Mouse (Mus musculus): ENCODE data around the gene Lrrc3. TPM values are rescaled to one million over a fixed set of nuclear protein-coding genes. Genes with fewer than 3 reads are reported as not detected.
"Not testable (repeated sequence)": the region's sequence is repeated elsewhere in the genome, so short reads cannot be mapped to it uniquely, and the experiment has no call there.

Lrrc3 gene
- 0.01 TPM for polyA plus RNA-seq (2021)

GRCm38 (mm10) chr10:77902211-77902893, at the start of gene Lrrc3:
Gene Lrrc3, minus strand, starts transcription at chr10:77902536.
- DNase-seq (ENCODE audit: low read depth, low spot score) (no peak), ATAC-seq (no peak)
- ChIA-PET POLR2A (no interaction called here), CTCF (no interaction called here)
- in situ Hi-C loops (cut with MboI; ENCODE audit: low pct_unique_long_range_greater_than_20kb), result no loop called here
- TF ChIP-seq CTCF (IDR thresholded peaks at IDR 0.05), result no peak
- peaks cover 34% of the 10 kb centered on the region for H3K27me3 ChIP-seq

DNA sequence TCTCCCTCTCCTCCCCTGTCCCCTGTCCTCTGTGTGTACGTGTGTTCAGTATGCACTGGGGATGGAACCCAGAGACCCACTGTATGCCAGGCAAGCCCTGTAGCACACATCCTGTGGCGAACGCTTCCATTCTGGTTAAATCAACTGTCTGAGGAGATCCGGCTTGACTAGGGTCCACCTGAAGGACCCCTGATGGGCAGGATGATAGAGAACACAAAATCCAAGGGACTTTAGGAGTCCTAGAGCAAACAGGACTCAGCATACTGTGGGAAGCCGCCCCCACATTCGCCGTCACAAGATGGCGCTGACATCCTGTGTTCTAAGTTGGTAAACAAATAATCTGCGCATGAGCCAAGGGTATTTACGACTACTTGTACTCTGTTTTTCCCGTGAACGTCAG, 48.1 kb upstream of the Lrrc3 start:
- CTCF ChIA-PET; ATAC-seq; POLR2A ChIA-PET; DNase-seq (ENCODE audit: low read depth, low spot score); in situ Hi-C loops (cut with MboI; ENCODE audit: low pct_unique_long_range_greater_than_20kb): not testable (repeated sequence)
- peaks cover 13% of the 10 kb centered on the region for H3K27me3 ChIP-seq

DNA sequence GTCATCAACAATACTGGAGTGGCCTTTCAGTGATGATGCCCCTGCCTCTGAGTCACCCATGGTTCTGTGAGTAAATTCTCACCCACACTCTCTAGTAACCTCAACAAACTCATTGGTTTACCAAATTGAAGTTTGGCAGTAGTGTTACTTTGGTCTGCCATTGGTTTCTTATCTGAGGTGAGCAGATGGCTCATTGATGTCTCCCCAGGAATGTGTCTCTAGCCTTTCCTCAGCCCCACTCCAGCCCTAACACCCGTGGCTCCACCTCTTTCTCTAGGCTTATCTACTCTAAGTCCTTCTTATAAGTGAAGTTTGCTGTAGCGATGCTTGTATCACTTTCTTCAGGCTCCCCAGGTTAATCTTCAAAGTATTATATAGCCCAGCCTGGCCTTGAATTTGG, 37.3 kb upstream of the Lrrc3 start:
- in situ Hi-C loops (cut with MboI; ENCODE audit: low pct_unique_long_range_greater_than_20kb), result no loop called here
- no peak for DNase-seq (ENCODE audit: low read depth, low spot score)
- ChIA-PET CTCF (no interaction called here), POLR2A (no interaction called here)
- H3K27me3 ChIP-seq, result peaks cover 27% of the 10 kb centered on the region
- TF ChIP-seq CTCF (IDR thresholded peaks at IDR 0.05), result no peak
- no peak for ATAC-seq

- TF ChIP-seq CTCF (IDR thresholded peaks at IDR 0.05), result no peak
- CTCF ChIA-PET, result interaction anchor here (1.6 kb wide), 1 partner anchor 20 kb away, joined by 3 read pairs; no protein-coding TSS in a partner anchor
These were observed 25.0 kb upstream of the Lrrc3 start for GRCm38 (mm10) chr10:77927375-77927774.

GRCm38 (mm10) chr10:77926140-77926539, 23.8 kb upstream of the Lrrc3 start:
- CTCF ChIA-PET, result interaction anchor here (1.1 to 1.6 kb wide), 4 partner anchors 11 to 93 kb away, joined by 3 to 5 read pairs (median 3); no protein-coding TSS in a partner anchor
- in situ Hi-C loops (cut with MboI; ENCODE audit: low pct_unique_long_range_greater_than_20kb), result no loop called here
- TF ChIP-seq CTCF (IDR thresholded peaks at IDR 0.05), result peak; percentile 84
- DNase-seq (ENCODE audit: low read depth, low spot score) (no peak), ATAC-seq (no peak)
- H3K27me3 ChIP-seq, result peaks cover 16% of the 10 kb centered on the region
- POLR2A ChIA-PET, result no interaction called here

More at GRCm38 (mm10) chr10:77927375-77927774, 25.0 kb upstream of the Lrrc3 start:
- POLR2A ChIA-PET, result no interaction called here
- no peak for DNase-seq (ENCODE audit: low read depth, low spot score)
- in situ Hi-C loops (cut with MboI; ENCODE audit: low pct_unique_long_range_greater_than_20kb), result no loop called here
- H3K27me3 ChIP-seq, result peaks cover 13% of the 10 kb centered on the region
- ATAC-seq, result no peak

- in situ Hi-C loops (cut with MboI; ENCODE audit: low pct_unique_long_range_greater_than_20kb), result loop anchor here (5.0 kb wide), 1 partner anchor 60 kb away; no protein-coding TSS in a partner anchor
- DNase-seq (ENCODE audit: low read depth, low spot score), result no peak
- no peak for TF ChIP-seq CTCF (IDR thresholded peaks at IDR 0.05)
- CTCF ChIA-PET, result no interaction called here
- ATAC-seq, result no peak
- POLR2A ChIA-PET, result no interaction called here
- H3K27me3 ChIP-seq, result peaks cover 16% of the 10 kb centered on the region
These were observed 20.3 kb upstream of the Lrrc3 start for GRCm38 (mm10) chr10:77922681-77923080.

DNA sequence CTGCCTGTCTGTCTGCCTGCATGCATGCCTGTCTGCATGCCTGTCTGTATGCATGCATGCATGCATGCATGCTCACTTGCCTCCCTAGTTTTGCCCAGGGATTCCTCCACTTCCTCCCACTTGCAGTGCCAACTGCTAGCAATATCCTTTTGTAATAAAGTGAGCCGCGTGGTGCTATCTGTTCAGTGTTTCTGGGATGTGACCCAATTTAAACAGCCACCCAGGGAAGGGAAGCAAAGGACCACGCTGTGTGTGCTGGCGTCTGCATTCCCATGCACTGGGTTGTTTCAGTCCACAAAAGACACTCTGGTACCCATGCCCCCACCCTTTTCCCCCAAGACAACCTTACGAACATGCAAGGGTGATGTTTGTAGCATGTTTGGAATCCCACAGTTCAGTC, 18.7 kb upstream of the Lrrc3 start:
- ChIA-PET POLR2A (no interaction called here), CTCF (no interaction called here)
- H3K27me3 ChIP-seq, result peaks cover 16% of the 10 kb centered on the region
- TF ChIP-seq CTCF (IDR thresholded peaks at IDR 0.05), result no peak
- ATAC-seq, result no peak
- in situ Hi-C loops (cut with MboI; ENCODE audit: low pct_unique_long_range_greater_than_20kb), result loop anchor here (5.0 kb wide), 1 partner anchor 61 kb away; no protein-coding TSS in a partner anchor
- DNase-seq (ENCODE audit: low read depth, low spot score), result no peak

GRCm38 (mm10) chr10:77916636-77917335, 14.4 kb upstream of the Lrrc3 start:
- TF ChIP-seq CTCF (IDR thresholded peaks at IDR 0.05), result no peak
- in situ Hi-C loops (cut with MboI; ENCODE audit: low pct_unique_long_range_greater_than_20kb), result loop anchor here (10.0 kb wide), 1 partner anchor 402 kb away; the partner anchor contains the start of gene Fam207a
- POLR2A ChIA-PET, result interaction anchor here (0.5 kb wide), 1 partner anchor 164 kb away, joined by 5 read pairs; no protein-coding TSS in a partner anchor
- CTCF ChIA-PET, result no interaction called here
- H3K27me3 ChIP-seq, result peaks cover 34% of the 10 kb centered on the region
- DNase-seq (ENCODE audit: low read depth, low spot score) (no peak), ATAC-seq (no peak)

DNA sequence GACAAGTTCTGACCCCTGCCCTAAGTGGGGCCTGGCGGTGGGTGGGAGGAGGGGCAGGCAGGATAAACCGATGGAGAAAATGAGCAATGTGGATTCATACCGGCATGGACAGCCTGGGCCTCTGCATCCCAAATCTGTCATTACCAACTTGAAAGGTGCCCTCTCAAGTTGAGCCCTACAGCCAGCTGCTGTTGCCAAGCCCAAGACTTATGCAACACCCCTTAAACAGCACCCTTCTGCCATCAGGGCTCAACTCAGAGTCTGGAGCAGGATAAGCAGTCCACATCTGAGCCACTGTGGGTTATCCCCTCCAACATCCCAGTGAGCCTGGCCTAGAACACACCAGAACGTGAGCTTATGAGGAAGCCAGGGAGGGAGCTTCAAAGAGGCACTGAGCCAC, 11.0 kb upstream of the Lrrc3 start:
- POLR2A ChIA-PET, result no interaction called here
- H3K27me3 ChIP-seq, result peaks cover 50% of the 10 kb centered on the region
- TF ChIP-seq CTCF (IDR thresholded peaks at IDR 0.05), result no peak
- CTCF ChIA-PET, result interaction anchor here (1.3 kb wide), 1 partner anchor 34 kb away, joined by 3 read pairs; no protein-coding TSS in a partner anchor
- no peak for DNase-seq (ENCODE audit: low read depth, low spot score)
- ATAC-seq, result no peak
- in situ Hi-C loops (cut with MboI; ENCODE audit: low pct_unique_long_range_greater_than_20kb), result loop anchor here (10.0 kb wide), 1 partner anchor 398 kb away; the partner anchor contains the start of gene Fam207a

DNA sequence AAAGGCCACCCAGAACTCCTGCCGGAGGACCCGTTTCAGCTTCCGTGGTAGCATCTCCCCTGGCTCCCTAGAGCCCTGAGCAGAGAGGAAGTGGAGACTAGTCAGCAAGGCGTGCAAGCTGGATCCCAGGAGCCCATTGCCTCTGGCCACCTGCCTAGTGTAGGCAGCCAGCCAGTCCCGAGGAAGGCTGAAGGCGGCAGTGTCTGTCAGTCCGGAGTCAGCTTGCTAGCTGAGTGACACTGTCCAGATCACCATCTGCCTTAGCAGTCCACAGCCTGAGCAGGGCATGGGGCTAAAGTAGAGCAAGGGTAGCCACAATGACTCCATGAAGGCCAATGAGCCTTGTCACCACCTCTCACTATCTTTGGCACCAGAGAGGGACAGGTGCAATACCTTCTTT, 10.3 kb upstream of the Lrrc3 start:
- in situ Hi-C loops (cut with MboI; ENCODE audit: low pct_unique_long_range_greater_than_20kb), result loop anchor here (10.0 kb wide), 1 partner anchor 398 kb away; the partner anchor contains the start of gene Fam207a
- peaks cover 52% of the 10 kb centered on the region for H3K27me3 ChIP-seq
- ChIA-PET POLR2A (no interaction called here), CTCF (interaction anchor here (1.3 kb wide), 1 partner anchor 33 kb away, joined by 3 read pairs; no protein-coding TSS in a partner anchor)
- DNase-seq (ENCODE audit: low read depth, low spot score) (no peak), ATAC-seq (no peak)
- no peak for TF ChIP-seq CTCF (IDR thresholded peaks at IDR 0.05)
